Mouse (Mus musculus): Measurements from ENCODE around the gene Crybg2.

DNA sequence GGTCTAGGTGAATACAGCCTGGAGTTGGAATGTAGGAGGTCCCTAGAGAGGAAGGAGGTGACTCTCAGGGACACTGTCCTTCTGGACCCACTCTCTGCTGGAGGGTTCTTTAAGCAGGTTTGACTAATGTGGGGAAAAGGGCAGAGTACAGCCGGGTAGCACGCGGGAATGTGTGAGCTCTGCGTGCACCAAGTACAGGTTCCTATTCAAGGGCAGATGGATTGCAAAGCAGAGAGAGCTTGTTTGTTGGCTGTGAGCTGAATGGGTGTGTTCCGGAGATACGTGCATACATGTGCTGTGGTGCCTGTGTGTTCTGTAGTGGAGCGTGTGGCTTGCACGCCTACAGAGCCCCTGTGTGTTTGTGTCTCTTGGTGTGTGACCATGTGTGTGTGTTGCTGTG is 6.8 kb downstream of the Crybg2 start:
- TF ChIP-seq GATA1 (IDR thresholded peaks at IDR 0.05; ENCODE audit: low read length): no peak
- no peak for TF ChIP-seq TAL1 (IDR thresholded peaks at IDR 0.05; ENCODE audit: low read length)
